Mouse (Mus musculus) MEL-GATA-1-ER (cell line): ENCODE data around the gene H2al1g.
"Not testable (repeated sequence)": the region's sequence is repeated elsewhere in the genome, so short reads cannot be mapped to it uniquely, and the experiment has no call there.

ENCODE experiments used
- DNase-seq: peaks from one replicate; pipeline ENCODE4 v3.0.0-alpha.2; 2012; ENCODE audit warnings: low read depth; ENCODE audit errors: extremely low read depth

Gene H2al1g

DNA sequence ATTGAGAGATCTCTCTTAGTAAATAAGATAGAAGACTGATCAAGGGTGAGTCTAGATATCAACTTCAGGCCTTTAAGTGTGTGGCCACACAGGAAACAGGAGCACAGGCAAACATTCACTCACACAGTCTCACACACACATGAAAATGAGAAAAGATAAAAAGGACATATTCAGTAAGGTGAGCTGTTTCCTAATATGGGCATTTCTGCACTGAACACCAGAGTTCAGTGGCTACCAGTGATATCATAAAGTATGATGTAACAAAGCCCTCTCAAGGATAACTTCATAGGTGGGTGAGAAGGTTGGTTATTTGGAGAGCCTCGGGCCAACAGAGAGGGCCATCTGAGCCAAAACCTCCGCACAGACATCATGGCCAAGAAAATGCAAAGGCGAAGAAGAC is at the start of gene H2al1g:
Gene H2al1g, plus strand, starts transcription at position 301 of the 400 bp plus-strand sequence.
- DNase-seq: not testable (repeated sequence)

DNA sequence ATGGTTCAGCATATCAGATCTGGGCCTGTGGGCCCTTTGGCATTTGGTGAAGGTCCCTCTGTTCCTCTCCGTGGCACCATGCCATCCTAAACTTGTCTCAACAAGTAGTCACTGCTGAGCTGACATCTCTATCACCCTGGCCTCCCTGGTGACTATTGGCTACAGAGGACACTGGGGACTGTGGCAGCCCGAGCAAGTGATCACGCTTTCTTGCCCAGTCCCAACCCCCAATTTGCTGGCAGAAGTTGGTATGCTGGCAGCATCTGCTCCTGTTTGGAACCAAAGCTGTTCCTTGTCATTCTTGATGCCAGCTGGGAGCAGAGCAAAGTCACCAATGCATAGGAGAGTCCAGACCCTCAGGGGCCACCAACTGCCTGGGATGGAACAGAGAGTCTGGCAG is 49.0 kb upstream of the H2al1g start:
- no peak for DNase-seq

DNA sequence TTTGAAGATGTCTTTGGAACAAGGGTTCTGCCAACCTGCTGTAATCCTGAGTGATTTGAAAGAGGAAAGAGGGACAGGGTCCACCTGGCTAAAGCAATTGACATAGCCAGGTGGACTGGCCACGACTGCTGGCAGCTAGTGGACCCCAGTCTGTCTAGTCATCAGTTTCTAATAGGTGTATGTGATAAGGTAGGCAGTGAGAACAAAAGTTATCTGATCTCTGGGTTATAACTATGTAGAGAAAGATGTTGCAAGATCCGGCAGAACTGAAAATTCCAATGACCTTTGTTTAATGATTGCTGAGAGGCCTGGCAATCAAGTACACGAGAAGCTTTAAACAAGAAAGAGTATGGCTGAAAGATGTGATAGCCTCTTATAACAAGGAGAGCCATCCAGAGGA is 44.9 kb upstream of the H2al1g start:
- no peak for DNase-seq

DNA sequence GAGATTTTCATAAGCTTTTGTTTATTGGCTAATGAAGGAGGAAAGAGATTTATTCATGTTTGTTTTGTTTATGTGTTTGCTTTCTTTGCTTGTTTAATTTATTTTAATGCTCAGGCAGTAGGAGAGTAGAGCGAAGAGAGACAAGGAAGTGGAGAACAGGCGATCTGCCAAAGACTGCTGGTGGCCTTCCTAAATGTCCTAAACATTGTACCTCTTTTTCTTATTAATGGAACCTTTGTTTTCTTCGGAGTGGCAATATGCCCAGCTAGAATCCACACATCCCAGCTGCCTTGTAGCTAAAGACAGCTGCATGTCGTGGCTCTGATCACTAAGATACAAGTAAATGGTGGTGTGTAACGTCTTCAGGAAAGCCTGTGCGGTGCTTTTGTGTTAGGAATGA is 41.0 kb upstream of the H2al1g start:
- DNase-seq: no peak

DNA sequence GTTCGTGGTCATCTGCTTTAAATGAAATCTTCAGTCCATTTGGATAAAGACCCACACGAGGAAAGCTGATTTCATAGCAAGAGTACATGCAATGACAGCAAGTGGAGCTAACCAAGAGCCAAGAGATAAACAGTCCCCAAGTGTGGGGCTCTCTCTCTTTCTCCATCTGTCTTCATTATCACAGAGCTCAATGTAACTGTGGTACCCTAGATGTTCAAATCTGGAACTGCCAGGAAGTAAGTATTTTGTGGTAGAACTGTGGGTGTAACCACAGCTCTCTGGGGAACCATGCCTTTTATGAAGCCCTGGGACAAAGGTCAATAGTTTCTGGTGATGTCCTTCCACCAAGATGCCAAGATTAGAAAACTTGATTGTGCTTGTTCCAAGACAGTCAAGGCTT is 37.3 kb upstream of the H2al1g start:
- DNase-seq: no peak

DNA sequence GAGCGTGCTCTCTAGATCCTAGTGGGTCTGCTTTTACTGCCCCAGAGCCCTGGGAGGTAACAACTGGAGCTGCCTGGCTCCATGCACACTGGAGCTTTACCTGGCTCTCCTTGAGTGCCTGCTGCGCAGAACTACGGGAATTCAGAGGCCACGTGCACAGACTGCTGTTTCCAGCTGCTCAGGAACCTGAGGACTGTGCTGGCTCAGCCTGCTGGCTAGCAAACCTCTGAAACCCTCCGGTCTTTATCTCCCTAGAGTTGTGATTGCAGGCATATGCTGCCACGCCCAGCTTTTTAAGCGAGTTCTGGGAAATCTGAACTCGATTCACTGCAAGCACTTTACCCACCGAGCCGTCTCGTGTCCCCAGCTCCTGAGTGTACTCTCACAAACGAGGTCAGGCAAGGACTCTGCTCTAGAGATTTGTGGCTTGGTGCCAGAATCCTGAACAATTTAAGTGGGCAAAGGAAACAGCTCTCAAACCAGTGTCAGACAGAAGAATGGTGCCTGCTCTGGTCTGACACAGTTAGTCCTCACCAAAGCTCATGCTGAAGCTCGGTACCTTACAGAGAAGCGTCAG is 29.7 kb upstream of the H2al1g start:
- no peak for DNase-seq

DNA sequence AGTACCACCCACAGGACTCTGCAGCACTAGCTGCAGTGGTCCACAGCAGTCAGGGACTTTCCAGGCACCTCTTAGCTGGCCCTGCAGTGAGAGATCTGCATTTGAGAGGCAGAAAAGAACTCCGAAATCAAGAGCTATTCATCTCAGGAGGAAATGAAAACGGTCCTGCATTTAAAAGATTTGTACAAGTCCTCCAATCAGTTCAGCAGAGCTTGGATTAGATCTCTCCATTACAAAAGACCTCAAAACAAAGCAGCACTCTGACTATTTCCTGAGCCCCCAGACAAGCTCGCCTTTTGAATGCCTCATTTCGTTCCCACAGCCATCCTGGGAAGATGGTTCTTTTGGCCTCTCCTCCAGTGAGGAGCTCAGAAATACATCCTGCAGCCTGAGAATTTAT is 28.8 kb upstream of the H2al1g start:
- DNase-seq: no peak

DNA sequence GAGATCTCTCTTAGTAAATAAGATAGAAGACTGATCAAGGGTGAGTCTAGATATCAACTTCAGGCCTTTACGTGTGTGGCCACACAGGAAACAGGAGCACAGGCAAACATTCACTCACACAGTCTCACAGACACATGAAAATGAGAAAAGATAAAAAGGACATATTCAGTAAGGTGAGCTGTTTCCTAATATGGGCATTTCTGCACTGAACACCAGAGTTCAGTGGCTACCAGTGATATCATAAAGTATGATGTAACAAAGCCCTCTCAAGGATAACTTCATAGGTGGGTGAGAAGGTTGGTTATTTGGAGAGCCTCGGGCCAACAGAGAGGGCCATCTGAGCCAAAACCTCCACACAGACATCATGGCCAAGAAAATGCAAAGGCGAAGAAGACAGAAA is 19.1 kb upstream of the H2al1g start, which contains the start of gene H2al1a:
Gene H2al1a, plus strand, starts transcription at position 301 of the 400 bp plus-strand sequence.
- DNase-seq: not testable (repeated sequence)

DNA sequence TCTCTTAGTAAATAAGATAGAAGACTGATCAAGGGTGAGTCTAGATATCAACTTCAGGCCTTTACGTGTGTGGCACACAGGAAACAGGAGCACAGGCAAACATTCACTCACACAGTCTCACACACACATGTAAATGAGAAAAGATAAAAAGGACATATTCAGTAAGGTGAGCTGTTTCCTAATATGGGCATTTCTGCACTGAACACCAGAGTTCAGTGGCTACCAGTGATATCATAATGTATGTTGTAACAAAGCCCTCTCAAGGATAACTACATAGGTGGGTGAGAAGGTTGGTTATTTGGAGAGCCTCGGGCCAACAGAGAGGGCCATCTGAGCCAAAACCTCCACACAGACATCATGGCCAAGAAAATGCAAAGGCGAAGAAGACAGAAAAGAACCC is 15.9 kb upstream of the H2al1g start, which contains the start of gene H2al1b:
Gene H2al1b, plus strand, starts transcription at position 301 of the 400 bp plus-strand sequence.
- not testable (repeated sequence) for DNase-seq

DNA sequence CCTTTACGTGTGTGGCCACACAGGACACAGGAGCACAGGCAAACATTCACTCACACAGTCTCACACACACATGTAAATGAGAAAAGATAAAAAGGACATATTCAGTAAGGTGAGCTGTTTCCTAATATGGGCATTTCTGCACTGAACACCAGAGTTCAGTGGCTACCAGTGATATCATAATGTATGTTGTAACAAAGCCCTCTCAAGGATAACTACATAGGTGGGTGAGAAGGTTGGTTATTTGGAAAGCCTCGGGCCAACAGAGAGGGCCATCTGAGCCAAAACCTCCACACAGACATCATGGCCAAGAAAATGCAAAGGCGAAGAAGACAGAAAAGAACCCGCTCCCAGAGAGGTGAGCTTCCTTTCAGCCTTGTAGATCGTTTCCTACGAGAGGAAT is 12.7 kb upstream of the H2al1g start, which contains the start of gene H2al1c:
Gene H2al1c, plus strand, starts transcription at position 301 of the 400 bp plus-strand sequence.
- DNase-seq: not testable (repeated sequence)

DNA sequence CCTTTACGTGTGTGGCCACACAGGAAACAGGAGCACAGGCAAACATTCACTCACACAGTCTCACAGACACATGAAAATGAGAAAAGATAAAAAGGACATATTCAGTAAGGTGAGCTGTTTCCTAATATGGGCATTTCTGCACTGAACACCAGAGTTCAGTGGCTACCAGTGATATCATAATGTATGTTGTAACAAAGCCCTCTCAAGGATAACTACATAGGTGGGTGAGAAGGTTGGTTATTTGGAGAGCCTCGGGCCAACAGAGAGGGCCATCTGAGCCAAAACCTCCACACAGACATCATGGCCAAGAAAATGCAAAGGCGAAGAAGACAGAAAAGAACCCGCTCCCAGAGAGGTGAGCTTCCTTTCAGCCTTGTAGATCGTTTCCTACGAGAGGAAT is 9.5 kb upstream of the H2al1g start, which contains the start of gene H2al1d:
Gene H2al1d, plus strand, starts transcription at position 301 of the 400 bp plus-strand sequence.
- not testable (repeated sequence) for DNase-seq

DNA sequence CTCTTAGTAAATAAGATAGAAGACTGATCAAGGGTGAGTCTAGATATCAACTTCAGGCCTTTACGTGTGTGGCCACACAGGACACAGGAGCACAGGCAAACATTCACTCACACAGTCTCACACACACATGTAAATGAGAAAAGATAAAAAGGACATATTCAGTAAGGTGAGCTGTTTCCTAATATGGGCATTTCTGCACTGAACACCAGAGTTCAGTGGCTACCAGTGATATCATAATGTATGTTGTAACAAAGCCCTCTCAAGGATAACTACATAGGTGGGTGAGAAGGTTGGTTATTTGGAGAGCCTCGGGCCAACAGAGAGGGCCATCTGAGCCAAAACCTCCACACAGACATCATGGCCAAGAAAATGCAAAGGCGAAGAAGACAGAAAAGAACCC is 6.4 kb upstream of the H2al1g start, which contains the start of gene H2al1e:
Gene H2al1e, plus strand, starts transcription at position 301 of the 400 bp plus-strand sequence.
- DNase-seq: not testable (repeated sequence)

DNA sequence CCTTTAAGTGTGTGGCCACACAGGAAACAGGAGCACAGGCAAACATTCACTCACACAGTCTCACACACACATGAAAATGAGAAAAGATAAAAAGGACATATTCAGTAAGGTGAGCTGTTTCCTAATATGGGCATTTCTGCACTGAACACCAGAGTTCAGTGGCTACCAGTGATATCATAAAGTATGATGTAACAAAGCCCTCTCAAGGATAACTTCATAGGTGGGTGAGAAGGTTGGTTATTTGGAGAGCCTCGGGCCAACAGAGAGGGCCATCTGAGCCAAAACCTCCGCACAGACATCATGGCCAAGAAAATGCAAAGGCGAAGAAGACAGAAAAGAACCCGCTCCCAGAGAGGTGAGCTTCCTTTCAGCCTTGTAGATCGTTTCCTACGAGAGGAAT is 3.2 kb upstream of the H2al1g start, which contains the start of gene H2al1f:
Gene H2al1f, plus strand, starts transcription at position 301 of the 400 bp plus-strand sequence.
- not testable (repeated sequence) for DNase-seq

DNA sequence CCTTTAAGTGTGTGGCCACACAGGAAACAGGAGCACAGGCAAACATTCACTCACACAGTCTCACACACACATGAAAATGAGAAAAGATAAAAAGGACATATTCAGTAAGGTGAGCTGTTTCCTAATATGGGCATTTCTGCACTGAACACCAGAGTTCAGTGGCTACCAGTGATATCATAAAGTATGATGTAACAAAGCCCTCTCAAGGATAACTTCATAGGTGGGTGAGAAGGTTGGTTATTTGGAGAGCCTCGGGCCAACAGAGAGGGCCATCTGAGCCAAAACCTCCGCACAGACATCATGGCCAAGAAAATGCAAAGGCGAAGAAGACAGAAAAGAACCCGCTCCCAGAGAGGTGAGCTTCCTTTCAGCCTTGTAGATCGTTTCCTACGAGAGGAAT is 3.1 kb downstream of the H2al1g start, which contains the start of gene H2al1h:
Gene H2al1h, plus strand, starts transcription at position 301 of the 400 bp plus-strand sequence.
- not testable (repeated sequence) for DNase-seq

DNA sequence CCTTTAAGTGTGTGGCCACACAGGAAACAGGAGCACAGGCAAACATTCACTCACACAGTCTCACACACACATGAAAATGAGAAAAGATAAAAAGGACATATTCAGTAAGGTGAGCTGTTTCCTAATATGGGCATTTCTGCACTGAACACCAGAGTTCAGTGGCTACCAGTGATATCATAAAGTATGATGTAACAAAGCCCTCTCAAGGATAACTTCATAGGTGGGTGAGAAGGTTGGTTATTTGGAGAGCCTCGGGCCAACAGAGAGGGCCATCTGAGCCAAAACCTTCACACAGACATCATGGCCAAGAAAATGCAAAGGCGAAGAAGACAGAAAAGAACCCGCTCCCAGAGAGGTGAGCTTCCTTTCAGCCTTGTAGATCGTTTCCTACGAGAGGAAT is 6.3 kb downstream of the H2al1g start, which contains the start of gene H2al1i:
Gene H2al1i, plus strand, starts transcription at position 301 of the 400 bp plus-strand sequence.
- DNase-seq: not testable (repeated sequence)

DNA sequence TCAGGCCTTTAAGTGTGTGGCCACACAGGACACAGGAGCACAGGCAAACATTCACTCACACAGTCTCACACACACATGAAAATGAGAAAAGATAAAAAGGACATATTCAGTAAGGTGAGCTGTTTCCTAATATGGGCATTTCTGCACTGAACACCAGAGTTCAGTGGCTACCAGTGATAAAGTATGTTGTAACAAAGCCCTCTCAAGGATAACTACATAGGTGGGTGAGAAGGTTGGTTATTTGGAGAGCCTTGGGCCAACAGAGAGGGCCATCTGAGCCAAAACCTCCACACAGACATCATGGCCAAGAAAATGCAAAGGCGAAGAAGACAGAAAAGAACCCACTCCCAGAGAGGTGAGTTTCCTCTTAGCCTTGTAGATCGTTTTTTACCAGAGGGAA is 9.5 kb downstream of the H2al1g start, which contains the start of gene H2al1j:
Gene H2al1j, plus strand, starts transcription at position 301 of the 400 bp plus-strand sequence.
- DNase-seq: not testable (repeated sequence)

DNA sequence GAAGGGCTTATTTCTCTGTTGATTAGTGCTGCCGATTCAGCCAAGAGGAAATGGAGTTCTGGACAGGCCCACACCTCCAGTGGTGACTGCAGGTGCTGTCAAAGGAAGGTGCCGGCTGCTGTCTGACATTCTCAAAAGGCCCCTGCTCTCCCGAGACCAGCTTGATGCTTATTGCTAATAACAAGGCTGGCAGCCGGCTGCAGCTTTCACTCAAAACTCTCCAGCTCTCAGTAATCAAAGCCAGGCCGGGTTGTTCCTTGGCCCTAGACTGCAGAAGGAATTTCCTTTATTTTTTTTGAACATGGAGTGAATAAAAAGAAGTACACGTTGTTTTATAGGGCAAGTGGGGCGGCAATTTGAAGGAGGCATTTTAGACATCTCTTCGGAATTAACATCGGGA is 27.7 kb downstream of the H2al1g start:
- DNase-seq: no peak

DNA sequence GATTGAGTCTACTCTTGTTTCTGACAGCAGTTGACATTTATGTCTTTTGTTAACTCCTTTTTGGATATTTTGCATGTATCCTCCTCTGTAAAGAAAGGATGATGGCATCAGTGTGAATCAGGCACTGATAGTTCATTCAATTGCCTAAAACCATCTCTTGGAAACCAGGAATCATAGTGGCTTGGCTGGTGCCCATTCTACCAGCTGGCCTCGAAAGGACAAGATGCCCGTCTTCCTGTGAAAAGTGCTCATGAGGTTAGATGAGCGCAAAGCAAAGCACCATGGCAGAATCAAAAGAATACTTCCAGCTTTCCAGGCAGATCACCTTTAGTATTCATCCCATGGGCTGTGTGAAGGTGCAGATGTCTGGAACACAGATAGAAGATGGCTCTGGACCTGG is 28.7 kb downstream of the H2al1g start:
- no peak for DNase-seq

DNA sequence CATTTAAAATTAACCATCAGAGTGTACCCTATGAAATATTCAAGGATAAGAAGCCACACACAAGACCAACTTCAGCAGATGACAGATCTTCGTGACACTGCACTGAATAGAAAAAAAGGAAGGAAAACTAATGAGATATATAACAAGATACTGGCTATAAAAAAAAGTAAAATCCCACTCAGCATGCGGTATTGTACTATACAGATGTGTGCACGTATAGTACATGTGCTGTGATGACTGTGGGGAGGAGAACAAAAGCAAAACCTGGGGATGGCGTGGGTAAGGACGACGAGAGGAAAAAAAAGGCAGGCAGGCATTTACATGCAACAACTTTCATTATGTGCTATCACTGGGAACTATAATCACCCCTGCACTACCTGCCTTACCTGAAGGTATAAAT is 42.8 kb downstream of the H2al1g start:
- no peak for DNase-seq

DNA sequence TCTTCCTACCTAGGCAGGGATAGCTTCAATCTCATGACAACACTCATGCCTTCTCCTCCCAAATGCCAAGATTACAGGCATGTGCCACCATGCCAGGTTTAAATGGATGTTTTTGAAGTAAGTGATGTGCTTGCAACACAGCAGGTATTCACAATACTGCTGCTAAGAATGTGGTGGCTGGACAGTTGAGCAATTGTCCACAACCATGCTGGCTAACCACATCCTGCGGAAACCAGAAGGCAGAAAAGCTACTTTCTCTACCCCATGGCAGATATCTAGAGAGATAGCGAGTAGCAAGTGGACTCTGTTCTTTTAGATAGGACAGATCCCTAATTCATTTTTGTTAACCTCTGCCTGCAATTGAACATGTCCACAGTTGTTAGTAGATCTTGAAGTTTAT is 43.2 kb downstream of the H2al1g start:
- DNase-seq: no peak

DNA sequence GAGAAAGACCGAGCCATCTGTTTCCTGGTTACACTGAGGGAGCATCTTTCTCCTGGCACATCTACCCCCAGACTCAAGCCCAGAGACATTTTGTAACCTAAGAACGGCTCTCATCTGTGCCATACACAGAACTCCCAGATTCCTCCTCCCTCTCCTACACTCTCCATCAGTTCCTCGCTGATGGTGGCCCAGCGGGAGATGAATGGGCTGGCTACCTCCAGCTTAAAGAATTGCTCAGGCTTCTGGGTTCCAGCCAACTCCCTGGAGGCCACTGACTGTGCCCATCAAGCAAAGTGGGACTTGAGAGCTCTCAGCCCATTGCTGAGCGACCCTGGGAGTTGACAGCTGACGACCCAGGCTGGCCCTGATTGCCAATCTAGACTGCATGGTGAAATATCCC is 45.8 kb downstream of the H2al1g start:
- DNase-seq: no peak

DNA sequence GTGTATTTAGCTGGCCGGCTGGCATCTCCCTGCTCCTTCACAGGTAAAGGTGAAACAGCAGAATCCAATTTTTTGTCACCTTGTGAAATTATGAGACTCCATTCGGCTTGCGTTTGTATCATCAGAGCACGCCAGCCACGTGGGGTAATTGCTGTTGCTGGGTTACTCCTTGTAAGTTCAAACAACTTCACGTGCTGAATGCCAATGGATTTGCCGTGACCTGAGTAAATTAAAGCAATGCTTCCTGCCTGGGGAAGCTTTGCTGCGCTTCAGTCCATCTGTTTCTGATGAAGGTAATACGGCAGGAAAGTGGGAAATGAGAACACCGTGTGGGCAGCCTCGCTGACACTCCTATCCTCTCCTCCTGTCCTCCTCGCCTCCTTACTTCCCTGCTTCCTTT is 47.1 kb downstream of the H2al1g start:
- DNase-seq: no peak
